Mouse (Mus musculus) forebrain, embryonic 16.5 days (tissue): ENCODE measurements at regions not wholly inside any gene's neighbourhood (a gene's known extent, or its start where the extent isn't known, plus 50 kb on each side); places are given as distances from the start of the nearest gene placed in this dataset.

Source experiments
- ATAC-seq: fragments of 200-750 bp; cut with Nextera tagmentation; 2 replicates; pipeline ENCODE4 v1.8.0; 2017; ENCODE audit warnings: mild to moderate bottlenecking, moderate library complexity
- H3K27ac ChIP-seq: fragments of 300-500 bp; sonication (generic); 2 replicates; pipeline ENCODE4 v1.5.1; 2014; ENCODE audit warnings: low read length, control low read depth
- H3K27me3 ChIP-seq: fragments of 300-500 bp; sonication (generic); replicated peaks from 2 replicates; pipeline ENCODE4 v1.6.1; 2014; ENCODE audit warnings: low read length; ENCODE audit not compliant: control insufficient read depth, insufficient read depth
- H3K36me3 ChIP-seq: fragments of 300-500 bp; sonication (generic); 2 replicates; pipeline ENCODE4 v1.6.1; 2014; ENCODE audit not compliant: control insufficient read depth, insufficient read depth
- H3K4me1 ChIP-seq: fragments of 300-500 bp; sonication (generic); replicated peaks from 2 replicates; pipeline ENCODE4 v1.6.1; 2014; ENCODE audit warnings: low read length; ENCODE audit not compliant: control insufficient read depth, insufficient read depth
- H3K4me2 ChIP-seq: fragments of 300-500 bp; sonication (generic); 2 replicates; pipeline ENCODE4 v1.6.1; 2014; ENCODE audit warnings: mild to moderate bottlenecking, low read length, control low read depth
- H3K4me3 ChIP-seq: fragments of 300-500 bp; sonication (generic); replicated peaks from 2 replicates; pipeline ENCODE4 v1.5.1; 2014; ENCODE audit warnings: mild to moderate bottlenecking, low read length, control low read depth
- H3K9ac ChIP-seq: fragments of 300-500 bp; sonication (generic); replicated peaks from 2 replicates; pipeline ENCODE4 v1.6.1; 2014; ENCODE audit warnings: low read depth, low read length, control low read depth
- H3K9me3 ChIP-seq: fragments of 300-500 bp; sonication (generic); 2 replicates; pipeline ENCODE4 v1.6.1; 2016; ENCODE audit warnings: low read length; ENCODE audit not compliant: control insufficient read depth
- WGBS: fragments of 180-500 bp; shearing (Covaris S2); extraction: QIAGEN DNeasy Blood & Tissue Kit; methylation state at CpG from one replicate; pipeline ENCODE4 v1.1.7; 2014; 5-methylcytosine and 5-hydroxymethylcytosine counted together

- WGBS, result 56% methylated on average over 1 of the region's 1 CpGs
- Histone ChIP-seq H3K27me3 (no peaks in the 10 kb centered on the region), H3K9me3 (no peaks in the 10 kb centered on the region), H3K27ac (no peak overlapping the region), H3K36me3 (no peaks in the 10 kb centered on the region), H3K9ac (no peak overlapping the region), H3K4me2 (no peak overlapping the region), H3K4me3 (no peak overlapping the region), H3K4me1 (no peaks in the 10 kb centered on the region)
- ATAC-seq, result no peak
Measured at GRCm38 (mm10) chr7:89088141-89088540, 315.9 kb downstream of the Tmem135 start.

GRCm38 (mm10) chr7:89086348-89086747 lies 317.7 kb downstream of the Tmem135 start:
- peak; percentile 67 for ATAC-seq
- WGBS, result 81% methylated on average over 1 of the region's 1 CpGs
- no peaks in the 10 kb centered on the region for H3K9me3 ChIP-seq

GRCm38 (mm10) chr7:89073939-89074690 lies 329.9 kb downstream of the Tmem135 start:
- Histone ChIP-seq H3K4me3 (no peak overlapping the region), H3K27me3 (no peaks in the 10 kb centered on the region), H3K4me2 (no peak overlapping the region), H3K9ac (no peak overlapping the region), H3K36me3 (no peaks in the 10 kb centered on the region), H3K4me1 (no peaks in the 10 kb centered on the region), H3K9me3 (no peaks in the 10 kb centered on the region), H3K27ac (no peak overlapping the region)
- WGBS, result 82% methylated on average over 7 of the region's 7 CpGs
- ATAC-seq, result no peak

More at GRCm38 (mm10) chr7:89086348-89086747, 317.7 kb downstream of the Tmem135 start:
- H3K4me1 ChIP-seq, result no peaks in the 10 kb centered on the region
- H3K27me3 ChIP-seq, result no peaks in the 10 kb centered on the region
- no peaks in the 10 kb centered on the region for H3K36me3 ChIP-seq
- H3K27ac ChIP-seq, result no peak overlapping the region
- H3K4me2 ChIP-seq, result no peak overlapping the region
- H3K9ac ChIP-seq, result no peak overlapping the region
- H3K4me3 ChIP-seq, result no peak overlapping the region

GRCm38 (mm10) chr7:89070030-89070429 lies 334.0 kb downstream of the Tmem135 start:
- Histone ChIP-seq H3K27me3 (no peaks in the 10 kb centered on the region), H3K9ac (no peak overlapping the region), H3K4me3 (no peak overlapping the region), H3K4me2 (no peak overlapping the region), H3K4me1 (no peaks in the 10 kb centered on the region), H3K36me3 (no peaks in the 10 kb centered on the region), H3K27ac (no peak overlapping the region), H3K9me3 (no peaks in the 10 kb centered on the region)
- ATAC-seq, result no peak

- no peak overlapping the region for H3K4me3 ChIP-seq
- no peak overlapping the region for H3K4me2 ChIP-seq
- ATAC-seq, result no peak
- H3K4me1 ChIP-seq, result no peaks in the 10 kb centered on the region
- H3K27me3 ChIP-seq, result no peaks in the 10 kb centered on the region
- H3K9me3 ChIP-seq, result no peaks in the 10 kb centered on the region
- 93% methylated on average over 3 of the region's 3 CpGs for WGBS
- H3K9ac ChIP-seq, result no peak overlapping the region
- H3K36me3 ChIP-seq, result no peaks in the 10 kb centered on the region
- H3K27ac ChIP-seq, result no peak overlapping the region
Measured at GRCm38 (mm10) chr7:89064462-89064861, 339.6 kb downstream of the Tmem135 start.

- Histone ChIP-seq H3K27me3 (no peaks in the 10 kb centered on the region), H3K36me3 (no peaks in the 10 kb centered on the region), H3K4me1 (no peaks in the 10 kb centered on the region), H3K9ac (no peak overlapping the region), H3K27ac (no peak overlapping the region), H3K4me3 (no peak overlapping the region), H3K9me3 (no peaks in the 10 kb centered on the region), H3K4me2 (no peak overlapping the region)
- 92% methylated on average over 10 of the region's 10 CpGs for WGBS
- no peak for ATAC-seq
Measured at GRCm38 (mm10) chr7:89063630-89064029, 340.4 kb downstream of the Tmem135 start.

GRCm38 (mm10) chr7:89054494-89054893 lies 349.5 kb downstream of the Tmem135 start:
- WGBS, result 90% methylated on average over 2 of the region's 2 CpGs
- Histone ChIP-seq H3K27me3 (no peaks in the 10 kb centered on the region), H3K9me3 (no peaks in the 10 kb centered on the region), H3K4me1 (no peaks in the 10 kb centered on the region), H3K4me2 (no peak overlapping the region), H3K36me3 (no peaks in the 10 kb centered on the region), H3K27ac (no peak overlapping the region), H3K9ac (no peak overlapping the region), H3K4me3 (no peak overlapping the region)
- ATAC-seq, result no peak

- H3K9me3 ChIP-seq, result no peaks in the 10 kb centered on the region
- WGBS, result 48% methylated on average over 5 of the region's 5 CpGs
- no peak for ATAC-seq
- no peaks in the 10 kb centered on the region for H3K36me3 ChIP-seq
- no peak overlapping the region for H3K4me2 ChIP-seq
- H3K9ac ChIP-seq, result no peak overlapping the region
- H3K4me3 ChIP-seq, result no peak overlapping the region
- no peaks in the 10 kb centered on the region for H3K27me3 ChIP-seq
- no peaks in the 10 kb centered on the region for H3K4me1 ChIP-seq
- no peak overlapping the region for H3K27ac ChIP-seq
Measured at GRCm38 (mm10) chr7:89051240-89051639, 352.8 kb downstream of the Tmem135 start.

- Histone ChIP-seq H3K27ac (no peak overlapping the region), H3K4me2 (no peak overlapping the region), H3K36me3 (no peaks in the 10 kb centered on the region), H3K27me3 (no peaks in the 10 kb centered on the region), H3K4me3 (no peak overlapping the region), H3K9ac (no peak overlapping the region), H3K4me1 (no peaks in the 10 kb centered on the region), H3K9me3 (no peaks in the 10 kb centered on the region)
- WGBS, result 27% methylated on average over 3 of the region's 3 CpGs
- ATAC-seq, result peak; percentile 84
Measured at GRCm38 (mm10) chr7:89046405-89047217, 357.4 kb downstream of the Tmem135 start.
